In genomic region chr17:68793741-68794140, GRCm38 (mm10) we compare ENCODE assay signal across 13 mouse cellular contexts. TPM values are rescaled to one million over a fixed set of nuclear protein-coding genes. Genes with fewer than 3 reads are reported as not detected.
"Had no signal": no experiment of that assay in that cellular context is flagged by ENCODE, and none has a peak within 500 bp of the region (broad histone marks: within the 10 kb centered on the region; RNA-seq: fewer than 3 reads in every experiment).

No protein-coding gene starts in this region.

- DNase-seq: retina, postnatal 1 day; right cerebral cortex, adult 18-20 months; right cerebral cortex, postnatal 14 days; right cerebral cortex, postnatal 25 days; right cerebral cortex, postnatal 4 days; spleen, adult 18-20 months; thymus, adult 18-20 months; thymus, adult 2 months; thymus, postnatal 14 days; thymus, postnatal 25 days; thymus, postnatal 36 days; thymus, postnatal 4 days had no signal

RNA-seq across cellular contexts. Expression of gene Tmem200c, which starts 32.7 kb away (rescaled TPM):
- total RNA-seq: neutrophil, adult 5-6 weeks had no signal
